Mouse (Mus musculus) heart, adult 2 months (tissue): Measurements from ENCODE around the gene R3hdm2.

Experiments
- CTCF ChIP-seq: fragments of 200-600 bp; IDR thresholded peaks from 2 replicates; pipeline ENCODE4 v1.8.1; 2022; ENCODE audit warnings: antibody characterized with exemption, mild to moderate bottlenecking, moderate library complexity
- EP300 ChIP-seq: fragments of 200-500 bp; IDR thresholded peaks from 2 replicates; pipeline ENCODE4 v1.6.1; 2011; ENCODE audit warnings: low read depth, low read length, control low read depth; ENCODE audit not compliant: insufficient read depth
- POLR2A ChIP-seq: fragments of 200-500 bp; IDR thresholded peaks from 2 replicates; pipeline ENCODE4 v1.6.1; 2011; ENCODE audit warnings: mild to moderate bottlenecking, low read depth, low read length, control low read depth; ENCODE audit not compliant: insufficient read depth

- TF ChIP-seq CTCF = no peak
- no peak for TF ChIP-seq POLR2A
- no peak for TF ChIP-seq EP300
Measured at GRCm38 (mm10) chr10:127500894-127501893, 121.1 kb downstream of the R3hdm2 start, which contains the start of gene Stac3.
